11 mouse cellular contexts compared by ENCODE assay signal in the genomic region with DNA sequence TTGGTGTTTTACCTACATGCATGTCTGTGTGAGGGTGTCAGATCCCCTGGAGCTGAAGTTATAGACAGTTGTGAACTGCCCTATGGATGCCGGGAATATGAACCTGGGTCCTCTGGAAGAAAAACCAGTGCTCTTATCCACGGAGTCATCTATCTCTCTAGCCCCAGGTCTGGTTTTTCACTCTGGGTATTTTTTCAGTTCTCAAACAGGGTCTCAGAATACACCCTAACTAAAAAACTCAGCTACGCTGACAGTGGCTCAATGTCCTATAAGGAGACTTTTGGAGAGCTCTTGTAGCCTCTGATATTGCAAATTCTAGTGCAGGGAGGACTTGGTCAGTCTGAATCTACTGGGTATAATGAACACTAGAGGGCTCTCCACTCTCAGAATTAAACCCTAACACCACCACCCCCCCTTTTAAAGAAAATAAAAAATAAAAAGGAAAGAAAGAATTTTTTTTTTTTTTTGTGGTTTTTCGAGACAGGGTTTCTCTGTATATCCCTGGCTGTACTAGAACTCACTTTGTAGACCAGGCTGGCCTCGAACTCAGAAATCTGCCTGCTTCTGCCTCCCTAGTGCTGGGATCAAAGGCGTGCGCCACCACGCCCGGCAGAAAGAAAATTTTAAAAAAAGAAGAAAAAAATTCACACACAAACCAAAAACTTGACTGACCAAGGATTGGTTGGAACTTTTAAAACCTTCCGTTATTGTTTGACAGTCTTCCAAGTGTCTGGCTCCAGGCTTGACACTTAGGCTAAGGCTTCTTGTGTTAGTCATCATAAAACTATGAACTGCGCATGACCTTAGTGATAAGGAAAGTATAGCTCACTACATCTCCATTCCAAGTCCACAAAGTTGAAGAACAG. TPM values are rescaled to one million over a fixed set of nuclear protein-coding genes. Genes with fewer than 3 reads are reported as not detected.
DNase-seq lines count a peak whose midpoint lies in the region; ATAC-seq and TF ChIP-seq lines count a peak whose summit lies in the region.
"Had no signal": no experiment of that assay in that cellular context is flagged by ENCODE, and none has a peak within 500 bp of the region (broad histone marks: within the 10 kb centered on the region; RNA-seq: fewer than 3 reads in every experiment).

No protein-coding gene starts in this region.

- H3K27ac ChIP-seq in left cerebral cortex, adult 2 months, result no peak overlapping the region
- H3K27ac ChIP-seq: embryonic facial prominence, embryonic 13.5 days; midbrain, embryonic 12.5 days had no signal

- ATAC-seq in inflammation-experienced regulatory T-cells, adult 6 months, result peak; percentile 25

- intact Hi-C loops in left cerebral cortex, adult 2 months (cut with DNase I), result loop anchor here (1.0 to 2.0 kb wide), 2 partner anchors 35 to 135 kb away; no protein-coding TSS in a partner anchor
- intact Hi-C loops in left cerebral cortex, postnatal 10 days (cut with DNase I), result loop anchor here (2.0 to 5.0 kb wide), 2 partner anchors 35 to 128 kb away; no protein-coding TSS in a partner anchor
- intact Hi-C loops in left cerebral cortex, postnatal 4 days (cut with DNase I), result loop anchor here (5.0 kb wide), 2 partner anchors 33 to 133 kb away; no protein-coding TSS in a partner anchor

- no peaks in the 10 kb centered on the region for H3K27me3 ChIP-seq in E14TG2a.4 (ENCODE audit: insufficient read depth, low read length)
- H3K27me3 ChIP-seq: embryonic facial prominence, embryonic 13.5 days; midbrain, embryonic 12.5 days had no signal

- peaks cover 22% of the 10 kb centered on the region for H3K36me3 ChIP-seq in E14TG2a.4 (ENCODE audit: insufficient read depth, low read length)

- H3K4me3 ChIP-seq in left cerebral cortex, adult 2 months, result no peak overlapping the region
- no peak overlapping the region for H3K4me3 ChIP-seq in E14TG2a.4 (replicated peaks; ENCODE audit: low read length)
- H3K4me3 ChIP-seq: midbrain, embryonic 12.5 days had no signal

- peak; percentile 45 for DNase-seq in embryo, embryonic 11 days
- no peak for DNase-seq in embryo, embryonic 9.5 days (ENCODE audit: extremely low spot score)
- DNase-seq in left cerebral cortex, adult 2 months (ENCODE audit: extremely low spot score in 1 of 2, low spot score in 2 of 2), result no peak
- DNase-seq in left cerebral cortex, postnatal 10 days (ENCODE audit: extremely low spot score in 1 of 2, low spot score in 2 of 2), result no peak
- DNase-seq in urinary bladder, postnatal 25 days (ENCODE audit: low spot score), result no peak
- DNase-seq in left cerebral cortex, postnatal 4 days, result no peak
- DNase-seq: adrenal gland, postnatal 25 days had no signal

- peaks cover 24% of the 10 kb centered on the region for H3K4me1 ChIP-seq in E14TG2a.4 (replicated peaks; ENCODE audit: low read depth, low read length)

- peak; percentile 69 for TF ChIP-seq CTCF in left cerebral cortex, adult 2 months (IDR thresholded peaks at IDR 0.05)
- peak; percentile 19 for TF ChIP-seq CTCF in E14TG2a.4 (conservative IDR thresholded peaks at IDR 0.05; ENCODE audit: low read length)

- H3K9me3 ChIP-seq in E14TG2a.4 (ENCODE audit: low read length), result no peaks in the 10 kb centered on the region
- H3K9me3 ChIP-seq: embryonic facial prominence, embryonic 13.5 days; midbrain, embryonic 12.5 days had no signal

RNA-seq across cellular contexts. Expression of a gene that starts 1.6 kb away (rescaled TPM):
- total RNA-seq in left cerebral cortex, adult 2 months (2021), result 10 to 100 TPM; 84.4 to 90.2 TPM
- 10 to 100 TPM; 55.8 to 58.2 TPM for total RNA-seq in left cerebral cortex, postnatal 10 days (2021)
- polyA plus RNA-seq in inflammation-experienced regulatory T-cells, adult 6 months (2017; shearing (Covaris generic)), result 10 to 100 TPM; 15.4 to 37.0 (median 37.0) TPM
- 10 to 100 TPM; 62.5 to 68.6 TPM for total RNA-seq in left cerebral cortex, postnatal 4 days (2021)

RNA-seq across cellular contexts. Expression of a gene that starts 13.0 kb away (rescaled TPM):
- 10 to 100 TPM; 27.4 to 27.7 TPM for total RNA-seq in left cerebral cortex, adult 2 months (2021)
- 10 to 100 TPM; 68.6 to 70.1 TPM for total RNA-seq in left cerebral cortex, postnatal 10 days (2021)
- polyA plus RNA-seq in inflammation-experienced regulatory T-cells, adult 6 months (2017; shearing (Covaris generic)), result 1 to 10 TPM in 1 of 3 experiments, under 1 TPM in 2; 0.94 to 1.8 (median 0.99) TPM
- 10 to 100 TPM; 46.5 to 49.7 TPM for total RNA-seq in left cerebral cortex, postnatal 4 days (2021)

RNA-seq across cellular contexts. Expression of a gene that starts 33.6 kb away (rescaled TPM):
- total RNA-seq in left cerebral cortex, adult 2 months (2021), result 100 to 1,000 TPM; 271 to 291 TPM
- total RNA-seq in left cerebral cortex, postnatal 10 days (2021), result 100 to 1,000 TPM; 173 to 185 TPM
- under 1 TPM in 2 of 3 experiments, not detected in 1; 0.30 to 0.38 TPM for polyA plus RNA-seq in inflammation-experienced regulatory T-cells, adult 6 months (2017; shearing (Covaris generic))
- 100 to 1,000 TPM; 213 to 226 TPM for total RNA-seq in left cerebral cortex, postnatal 4 days (2021)

RNA-seq across cellular contexts. Expression of a gene that starts 43.7 kb away (rescaled TPM):
- total RNA-seq in left cerebral cortex, adult 2 months (2021), result 10 to 100 TPM; 11.2 TPM
- total RNA-seq in left cerebral cortex, postnatal 10 days (2021), result 10 to 100 TPM; 13.6 to 14.5 TPM
- not detected for polyA plus RNA-seq in inflammation-experienced regulatory T-cells, adult 6 months (2017; shearing (Covaris generic))
- 10 to 100 TPM in 1 of 2 experiments, 1 to 10 TPM in 1; 9.9 to 10.3 TPM for total RNA-seq in left cerebral cortex, postnatal 4 days (2021)

RNA-seq across cellular contexts. Expression of a gene that starts 54.4 kb away (rescaled TPM):
- 10 to 100 TPM; 52.7 to 57.4 TPM for total RNA-seq in left cerebral cortex, adult 2 months (2021)
- 10 to 100 TPM; 37.1 to 38.1 TPM for total RNA-seq in left cerebral cortex, postnatal 10 days (2021)
- under 1 TPM in 2 of 3 experiments, not detected in 1; 0.28 to 0.44 TPM for polyA plus RNA-seq in inflammation-experienced regulatory T-cells, adult 6 months (2017; shearing (Covaris generic))
- 10 to 100 TPM; 55.1 to 56.6 TPM for total RNA-seq in left cerebral cortex, postnatal 4 days (2021)
